Mouse (Mus musculus): Measurements from ENCODE around the gene Atp6v0e. TPM values are rescaled to one million over a fixed set of nuclear protein-coding genes. Genes with fewer than 3 reads are reported as not detected.
A peak's percentile ranks its signal among the peaks of the same experiment; 100 is the strongest.

Atp6v0e gene
- total and polyA plus RNA-seq, 3 experiments: 190 to 422 (median 226) TPM

DNA sequence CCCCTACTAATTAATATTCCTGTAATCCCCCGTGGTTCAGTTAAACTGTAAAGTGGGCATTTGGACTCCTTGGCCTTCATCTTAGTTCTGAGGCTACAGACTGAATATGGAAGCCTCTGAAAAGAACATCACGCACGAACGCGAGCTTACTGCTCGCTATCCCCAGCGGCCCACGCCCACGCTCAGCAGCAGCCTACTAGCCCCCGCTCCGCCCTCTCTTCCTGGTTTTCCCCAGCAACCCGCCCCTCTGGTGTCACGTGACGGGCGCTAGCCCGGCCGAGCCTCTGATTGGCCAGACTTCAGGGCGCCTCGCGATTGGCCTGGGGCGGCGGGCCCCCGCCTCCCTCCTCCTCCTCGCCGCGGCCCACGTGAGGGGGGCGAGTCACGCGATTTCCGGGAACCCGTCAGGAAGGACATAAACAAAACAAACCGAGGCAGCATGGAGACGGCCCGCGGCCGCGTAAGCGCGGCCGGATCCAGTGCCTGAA lies 52.3 kb downstream of the Atp6v0e start, which contains the start of gene Crebrf:
Gene Crebrf, plus strand, starts transcription at position 380 of the 488 bp plus-strand sequence.
- dilution Hi-C loops (cut with MboI; ENCODE audit: extremely low pct_ligation_motif_present, extremely low pct_unique_long_range_greater_than_20kb, low sequenced_read_pairs) (no loop called here), in situ Hi-C loops (cut with MboI; ENCODE audit: low pct_ligation_motif_present, low pct_unique_long_range_greater_than_20kb, low sequenced_read_pairs) (no loop called here)
- peak within 1 kb of the TSS; percentile 85 for H3K9ac ChIP-seq (ENCODE audit: insufficient read depth, low read depth)
- H3K4me3 ChIP-seq (replicated peaks in 1 of 3; ENCODE audit: low read depth in 2 of 3, low read length in 2 of 3, poor library complexity in 1 of 3): peak within 1 kb of the TSS; percentile 75 to 87 (median 82)
- H3K36me3 ChIP-seq (replicated peaks in 1 of 2; ENCODE audit: control insufficient read depth in 1 of 2, insufficient read depth in 1 of 2, low read length in 1 of 2): peaks cover 0 to 2% of the 10 kb centered on the region in 2 experiments
- H3K27me3 ChIP-seq (replicated peaks): no peaks in the 10 kb centered on the region
- H3K4me2 ChIP-seq (ENCODE audit: insufficient read depth, low read depth, poor library complexity, severe bottlenecking): peak within 1 kb of the TSS; percentile 92
- TF ChIP-seq POLR2A (IDR thresholded peaks at IDR 0.05; ENCODE audit: low read depth, low read length) (peak; percentile 94), MEF2A (IDR thresholded peaks at IDR 0.05; ENCODE audit: borderline replicate concordance, low read depth, low read length) (peak; percentile 53; the same call in 1 of the 2 replicates), CHD1 (IDR thresholded peaks at IDR 0.05; ENCODE audit: low read depth, low read length) (no peak), MAX (IDR thresholded peaks at IDR 0.05; ENCODE audit: low read length) (peak; percentile 98), NRF1 (IDR thresholded peaks at IDR 0.05; ENCODE audit: low read depth, low read length) (no peak), SMC3 (IDR thresholded peaks at IDR 0.05; ENCODE audit: low read depth, low read length) (no peak), MYC (IDR thresholded peaks at IDR 0.05; ENCODE audit: low read depth, low read length) (peak; percentile 20; the same call in 1 of the 2 replicates), GABPA (IDR thresholded peaks at IDR 0.05; ENCODE audit: insufficient replicate concordance, low read depth, low read length) (no peak), JUND (conservative IDR thresholded peaks at IDR 0.05; ENCODE audit: low read depth, low read length) (no peak), TBP (conservative IDR thresholded peaks at IDR 0.05; ENCODE audit: low read depth, low read length) (peak; percentile 75), ZMIZ1 (IDR thresholded peaks at IDR 0.05; ENCODE audit: low read depth, low read length) (0 out of 2 replicates have a peak, but pooled peaks have one; percentile 25), ZNF384 (IDR thresholded peaks at IDR 0.05; ENCODE audit: low read depth, low read length) (no peak), ETS1 (conservative IDR thresholded peaks at IDR 0.05; ENCODE audit: low read depth, low read length) (peak; percentile 84), IRF4 (IDR thresholded peaks at IDR 0.05; ENCODE audit: low read depth, low read length) (peak; percentile 70), RCOR1 (conservative IDR thresholded peaks at IDR 0.05; ENCODE audit: low read depth, low read length) (no peak; the same call in 1 of the 2 replicates), CTCF (conservative IDR thresholded peaks at IDR 0.05 in 1 of 2, IDR thresholded peaks at IDR 0.05 in 1 of 2; ENCODE audit: low read depth in 2 of 2, low read length in 2 of 2) (no peak), ZC3H11A (IDR thresholded peaks at IDR 0.05; ENCODE audit: low read depth, low read length) (no peak), HCFC1 (IDR thresholded peaks at IDR 0.05; ENCODE audit: low read depth, low read length) (peak; percentile 77), MAFK (IDR thresholded peaks at IDR 0.05; ENCODE audit: insufficient replicate concordance, low read length) (no peak), CHD2 (IDR thresholded peaks at IDR 0.05; ENCODE audit: low read length) (peak; percentile 70; the same call in 1 of the 2 replicates), MXI1 (IDR thresholded peaks at IDR 0.05; ENCODE audit: low read depth, low read length) (peak; percentile 98), EP300 (IDR thresholded peaks at IDR 0.05; ENCODE audit: low read length) (no peak), ZKSCAN1 (IDR thresholded peaks at IDR 0.05; ENCODE audit: borderline replicate concordance, low read depth, low read length) (no peak), BHLHE40 (IDR thresholded peaks at IDR 0.05; ENCODE audit: low read depth, low read length) (peak; percentile 100), PAX5 (IDR thresholded peaks at IDR 0.05; ENCODE audit: low read length) (no peak), UBTF (IDR thresholded peaks at IDR 0.05; ENCODE audit: low read depth, low read length) (no peak), USF1 (IDR thresholded peaks at IDR 0.05; ENCODE audit: low read depth, low read length) (peak; percentile 100), E2F4 (IDR thresholded peaks at IDR 0.05; ENCODE audit: insufficient replicate concordance, low read depth, low read length) (no peak), RAD21 (IDR thresholded peaks at IDR 0.05; ENCODE audit: low read depth, low read length) (no peak), KAT2A (IDR thresholded peaks at IDR 0.05; ENCODE audit: insufficient replicate concordance, low read length) (no peak), MAZ (IDR thresholded peaks at IDR 0.05; ENCODE audit: low read depth, low read length) (peak; percentile 92), TCF12 (IDR thresholded peaks at IDR 0.05; ENCODE audit: low read depth, low read length) (peak; percentile 86), USF2 (conservative IDR thresholded peaks at IDR 0.05; ENCODE audit: low read depth, low read length) (peak; percentile 98), JUN (IDR thresholded peaks at IDR 0.05; ENCODE audit: insufficient read depth, low read depth, low read length) (no peak), ELF1 (IDR thresholded peaks at IDR 0.05; ENCODE audit: low read depth, low read length) (peak; percentile 97), POLR2AphosphoS2 (IDR thresholded peaks at IDR 0.05; ENCODE audit: low read depth, low read length) (no peak; the same call in 1 of the 2 replicates), NELFE (IDR thresholded peaks at IDR 0.05; ENCODE audit: low read depth, low read length) (peak; percentile 82), SIN3A (IDR thresholded peaks at IDR 0.05; ENCODE audit: low read length) (peak; percentile 99)
- H3K9me3 ChIP-seq (replicated peaks; ENCODE audit: low read length): no peaks in the 10 kb centered on the region
- DNase-seq (ENCODE audit: extremely low read depth): peak; percentile 97
- peaks cover 5% of the 10 kb centered on the region; the same call in 1 of the 2 replicates for H3K79me2 ChIP-seq (replicated peaks; ENCODE audit: control insufficient read depth, extremely low read depth, insufficient read depth, poor library complexity, severe bottlenecking)
- peaks cover 0 to 15% of the 10 kb centered on the region in 2 experiments; a peak in 2 of 4 replicates for H3K4me1 ChIP-seq (ENCODE audit: control insufficient read depth in 1 of 2, insufficient read depth in 2 of 2)
- H3K27ac ChIP-seq (ENCODE audit: insufficient read depth, low read depth): peak within 1 kb of the TSS; percentile 78
